Mouse (Mus musculus) liver, postnatal 0 days (tissue): ENCODE measurements around the gene Prdm10. TPM values are rescaled to one million over a fixed set of nuclear protein-coding genes. Genes with fewer than 3 reads are reported as not detected.
A peak's percentile ranks its signal among the peaks of the same experiment; 100 is the strongest.

ENCODE experiments used
- ATAC-seq: fragments of 200-750 bp; cut with Nextera tagmentation; 2 replicates; pipeline ENCODE4 v1.8.0; 2017; ENCODE audit warnings: mild to moderate bottlenecking, moderate library complexity
- DNase-seq: peaks from one replicate; pipeline ENCODE4 v3.0.0-alpha.2; 2016
- H3K27ac ChIP-seq: fragments of 300-500 bp; sonication (generic); 2 replicates; pipeline ENCODE4 v1.5.1; 2014; ENCODE audit warnings: antibody characterized with exemption, moderate library complexity, mild to moderate bottlenecking, low read depth
- H3K27me3 ChIP-seq: fragments of 300-500 bp; sonication (generic); 2 replicates; pipeline ENCODE4 v1.6.1; 2014; ENCODE audit warnings: low read length, control low read depth, mixed read lengths; ENCODE audit not compliant: insufficient read depth
- H3K36me3 ChIP-seq: fragments of 300-500 bp; sonication (generic); replicated peaks from 2 replicates; pipeline ENCODE4 v1.6.1; 2014; ENCODE audit warnings: mild to moderate bottlenecking, control low read depth, low read length, moderate library complexity, mixed read lengths; ENCODE audit not compliant: insufficient read depth
- H3K4me1 ChIP-seq: fragments of 300-500 bp; sonication (generic); 2 replicates; pipeline ENCODE4 v1.6.1; 2014; ENCODE audit warnings: antibody characterized with exemption, mild to moderate bottlenecking, control low read depth; ENCODE audit not compliant: insufficient read depth
- H3K4me2 ChIP-seq: fragments of 300-500 bp; sonication (generic); 2 replicates; pipeline ENCODE4 v1.6.1; 2014; ENCODE audit warnings: low read depth, mild to moderate bottlenecking, low read length, moderate library complexity, mixed read lengths
- H3K4me3 ChIP-seq: fragments of 300-500 bp; sonication (generic); 2 replicates; pipeline ENCODE4 v1.5.1; 2014; ENCODE audit warnings: low read depth, low read length
- H3K9ac ChIP-seq: fragments of 300-500 bp; sonication (generic); replicated peaks from 2 replicates; pipeline ENCODE4 v1.6.1; 2014; ENCODE audit warnings: mild to moderate bottlenecking, moderate library complexity
- H3K9me3 ChIP-seq: fragments of 300-500 bp; sonication (generic); 2 replicates; pipeline ENCODE4 v1.6.1; 2016; ENCODE audit warnings: mild to moderate bottlenecking, control low read depth, low read length, mixed read lengths
- CTCF ChIP-seq: sonication (generic); IDR thresholded peaks from 2 replicates; pipeline ENCODE4 v1.5.1; 2016; ENCODE audit warnings: antibody characterized with exemption, low read depth
- EP300 ChIP-seq: IDR thresholded peaks from 2 replicates; pipeline ENCODE4 v1.6.1; 2016; ENCODE audit warnings: antibody characterized with exemption, low read depth, mild to moderate bottlenecking
- WGBS: fragments of 180-500 bp; shearing (Covaris S2); extraction: QIAGEN DNeasy Blood & Tissue Kit; methylation state at CpG from one replicate; pipeline ENCODE4 v1.1.7; 2014; ENCODE audit not compliant: insufficient replicate concordance; 5-methylcytosine and 5-hydroxymethylcytosine counted together
- polyA plus RNA-seq: library from polyadenylated mRNA; unstranded; fragments of >200 nt; fragmentation: Nextera tagmentation; extraction: Ambion mirVana; gene quantifications from 2 replicates; pipeline ENCODE4 v1.2.1, GENCODE M21; 2015

Gene Prdm10
- polyA plus RNA-seq, 1 experiment from 2014 or later, result 1.5 TPM

DNA sequence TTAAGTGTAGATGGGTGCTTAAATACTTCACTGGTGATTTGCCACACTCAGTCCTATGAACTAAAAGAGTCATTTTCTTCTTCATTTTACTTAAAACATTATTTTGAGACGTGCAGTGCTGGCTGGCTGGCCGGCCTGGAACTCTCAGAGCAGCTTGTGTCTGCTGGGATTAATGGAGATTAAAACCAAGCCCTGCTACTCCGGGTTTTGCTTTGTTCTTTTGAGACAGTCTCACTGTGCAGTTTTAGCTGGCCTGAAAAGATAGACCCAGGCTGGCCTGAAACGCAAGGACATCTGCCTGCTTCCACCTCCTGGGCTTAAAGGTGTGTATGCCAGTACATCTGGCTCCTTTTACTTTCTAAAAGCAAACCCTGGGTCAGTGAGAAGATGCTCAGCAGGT, 2.2 kb downstream of the Prdm10 start:
- Histone ChIP-seq H3K9ac (no peak overlapping the region), H3K4me2 (peak overlapping the region; percentile 87; the same call in 1 of the 2 replicates), H3K4me3 (no peak overlapping the region), H3K4me1 (peaks cover 23% of the 10 kb centered on the region), H3K27ac (peak overlapping the region; percentile 17), H3K27me3 (no peaks in the 10 kb centered on the region), H3K36me3 (no peaks in the 10 kb centered on the region), H3K9me3 (no peaks in the 10 kb centered on the region)
- DNase-seq, result no peak
- WGBS, result 72% methylated on average over 4 of the region's 4 CpGs
- ATAC-seq, result no peak
- TF ChIP-seq CTCF, result no peak
- no peak for TF ChIP-seq EP300

DNA sequence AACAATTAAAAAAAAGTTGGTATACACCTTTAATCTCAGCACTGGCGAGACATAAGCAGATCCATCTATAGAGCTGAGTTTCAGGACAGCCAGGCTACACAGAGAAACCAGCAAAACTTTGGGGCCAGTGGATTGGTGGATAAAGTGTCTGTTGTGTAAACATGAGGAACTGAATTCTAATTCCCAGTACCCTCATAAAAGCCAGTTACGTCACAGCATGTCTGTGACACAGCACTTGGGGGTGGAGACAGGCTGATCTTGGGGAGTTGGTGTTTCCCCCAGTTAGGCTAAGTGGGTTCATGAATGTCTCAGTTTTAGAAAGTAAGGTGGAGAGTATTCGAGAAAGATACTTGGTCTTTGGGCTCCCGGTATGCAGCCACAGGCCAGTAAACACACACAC, 2.7 kb downstream of the Prdm10 start:
- Histone ChIP-seq H3K27ac (no peak overlapping the region; the same call in 1 of the 2 replicates), H3K4me3 (no peak overlapping the region), H3K36me3 (no peaks in the 10 kb centered on the region), H3K4me2 (no peak overlapping the region), H3K4me1 (peaks cover 23% of the 10 kb centered on the region), H3K9ac (no peak overlapping the region), H3K9me3 (no peaks in the 10 kb centered on the region), H3K27me3 (no peaks in the 10 kb centered on the region)
- ATAC-seq, result no peak
- no peak for TF ChIP-seq EP300
- no peak for TF ChIP-seq CTCF
- no peak for DNase-seq
- WGBS, result 79% methylated on average over 4 of the region's 4 CpGs

DNA sequence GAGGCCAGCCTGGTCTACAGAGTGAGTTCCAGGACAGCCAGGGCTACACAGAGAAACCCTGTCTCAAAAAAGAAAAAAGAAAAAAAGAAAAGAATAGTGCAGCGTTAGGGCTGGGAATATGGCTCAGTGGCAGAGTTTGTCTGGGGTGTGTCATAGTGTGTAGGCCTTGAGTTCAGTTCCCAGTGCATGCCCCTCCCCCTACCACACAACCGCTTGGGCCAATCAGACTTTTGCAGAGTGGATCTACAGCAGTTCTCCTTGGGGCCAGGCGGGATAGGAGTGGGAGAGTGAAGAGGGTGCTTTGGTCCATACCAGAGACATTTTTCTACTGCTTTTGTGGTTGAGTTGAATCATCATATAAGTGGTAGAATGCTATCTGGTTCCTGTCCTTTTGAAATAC, 3.6 kb downstream of the Prdm10 start:
- TF ChIP-seq CTCF (no peak), EP300 (no peak)
- WGBS, result 76% methylated on average over 3 of the region's 3 CpGs
- H3K27ac ChIP-seq, result no peak overlapping the region
- no peak overlapping the region for H3K4me3 ChIP-seq
- H3K36me3 ChIP-seq, result no peaks in the 10 kb centered on the region
- no peak overlapping the region for H3K9ac ChIP-seq
- H3K27me3 ChIP-seq, result no peaks in the 10 kb centered on the region
- H3K9me3 ChIP-seq, result no peaks in the 10 kb centered on the region
- DNase-seq (no peak), ATAC-seq (no peak)
- no peak overlapping the region for H3K4me2 ChIP-seq
- peaks cover 18% of the 10 kb centered on the region for H3K4me1 ChIP-seq

DNA sequence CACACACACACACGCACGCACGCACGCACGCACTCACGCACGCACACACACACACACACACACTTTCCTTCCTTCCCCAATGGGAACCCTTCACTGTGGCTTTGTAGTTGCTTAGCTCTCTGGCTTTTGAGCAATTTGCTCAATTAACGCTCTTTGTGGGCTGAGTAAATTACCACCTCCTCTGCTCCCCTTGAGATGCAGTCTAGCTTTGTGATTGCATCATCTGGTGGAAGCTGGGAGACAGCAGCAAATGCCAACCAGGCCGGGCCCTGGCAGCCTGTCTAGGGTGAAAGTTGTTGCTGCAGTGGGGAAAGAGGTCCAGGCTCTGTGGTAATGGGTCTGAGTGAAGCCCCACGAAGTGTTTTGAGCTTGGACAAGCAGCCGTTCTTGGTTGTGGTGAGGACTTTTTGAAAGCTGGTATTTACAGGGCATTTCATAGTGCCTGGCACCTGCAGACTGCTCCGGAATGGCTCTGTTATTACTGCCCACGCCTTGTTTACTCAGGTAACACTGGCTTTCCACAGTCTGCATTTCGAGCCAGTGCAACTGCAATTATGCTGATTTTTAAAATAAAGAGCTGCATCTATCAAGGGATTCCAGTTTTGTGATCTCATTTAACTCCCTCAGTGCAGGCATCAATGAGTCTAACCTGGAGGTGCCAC, 10.0 kb downstream of the Prdm10 start:
- peak; percentile 50 for ATAC-seq
- H3K36me3 ChIP-seq, result no peaks in the 10 kb centered on the region
- H3K9ac ChIP-seq, result no peak overlapping the region; the same call in 1 of the 2 replicates
- H3K4me1 ChIP-seq, result peaks cover 16% of the 10 kb centered on the region
- H3K27ac ChIP-seq, result peak overlapping the region; percentile 34; the same call in 1 of the 2 replicates
- peak overlapping the region; percentile 9; the same call in 1 of the 2 replicates for H3K4me2 ChIP-seq
- no peak for DNase-seq
- TF ChIP-seq EP300 (no peak), CTCF (no peak)
- H3K4me3 ChIP-seq, result no peak overlapping the region
- H3K9me3 ChIP-seq, result no peaks in the 10 kb centered on the region
- 54% methylated on average over 14 of the region's 14 CpGs for WGBS
- no peaks in the 10 kb centered on the region for H3K27me3 ChIP-seq

DNA sequence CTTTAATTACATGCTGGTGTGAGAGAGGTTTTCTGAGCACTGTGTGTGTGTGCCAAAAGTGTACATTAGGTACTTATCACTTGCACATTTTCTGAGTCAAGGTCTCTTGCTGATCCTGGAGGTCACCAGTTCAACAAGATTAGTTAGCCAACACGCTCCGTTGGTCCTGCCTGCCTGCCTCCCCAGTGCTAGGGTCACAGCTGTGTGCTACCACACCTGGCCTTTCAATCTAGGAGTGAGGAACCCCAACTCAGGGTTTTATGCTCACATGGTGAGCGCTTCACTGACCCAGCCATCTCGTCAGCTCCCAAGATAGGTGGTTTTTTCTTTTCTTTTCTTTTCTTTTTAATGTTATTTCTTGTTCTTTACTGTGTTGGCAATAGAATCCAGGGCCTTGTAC, 11.6 kb downstream of the Prdm10 start:
- no peaks in the 10 kb centered on the region for H3K9me3 ChIP-seq
- no peak overlapping the region for H3K9ac ChIP-seq
- TF ChIP-seq EP300 (no peak), CTCF (no peak)
- H3K27me3 ChIP-seq, result no peaks in the 10 kb centered on the region
- H3K27ac ChIP-seq, result no peak overlapping the region
- 71% methylated on average over 4 of the region's 4 CpGs for WGBS
- H3K4me3 ChIP-seq, result no peak overlapping the region
- H3K4me1 ChIP-seq, result peaks cover 16% of the 10 kb centered on the region
- ATAC-seq (no peak), DNase-seq (no peak)
- no peaks in the 10 kb centered on the region for H3K36me3 ChIP-seq
- H3K4me2 ChIP-seq, result no peak overlapping the region

DNA sequence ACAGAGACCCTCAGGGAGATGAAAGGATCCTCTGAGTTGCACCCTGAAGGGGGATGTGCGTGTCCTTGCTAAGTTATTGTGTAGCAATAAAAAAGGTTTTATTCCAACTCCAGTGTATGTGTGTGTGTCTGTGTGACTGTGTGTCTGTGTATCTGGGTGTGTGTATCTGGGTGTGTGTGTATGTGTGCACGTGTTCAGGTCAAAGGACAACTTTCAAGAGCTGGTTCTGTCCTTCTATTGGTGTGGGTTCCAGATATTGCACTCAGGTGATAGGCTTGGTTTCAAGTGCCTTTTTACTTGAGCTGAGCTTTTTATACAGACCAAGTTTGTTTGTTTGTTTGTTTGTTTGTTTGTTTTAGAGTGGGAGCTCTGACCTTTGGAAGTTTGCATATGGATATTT, 12.9 kb downstream of the Prdm10 start:
- WGBS, result 71% methylated on average over 2 of the region's 2 CpGs
- DNase-seq, result no peak
- Histone ChIP-seq H3K9me3 (no peaks in the 10 kb centered on the region), H3K27me3 (no peaks in the 10 kb centered on the region), H3K9ac (no peak overlapping the region), H3K36me3 (no peaks in the 10 kb centered on the region), H3K4me1 (peaks cover 16% of the 10 kb centered on the region), H3K27ac (no peak overlapping the region), H3K4me2 (no peak overlapping the region), H3K4me3 (no peak overlapping the region)
- no peak for ATAC-seq
- no peak for TF ChIP-seq EP300
- TF ChIP-seq CTCF, result no peak

DNA sequence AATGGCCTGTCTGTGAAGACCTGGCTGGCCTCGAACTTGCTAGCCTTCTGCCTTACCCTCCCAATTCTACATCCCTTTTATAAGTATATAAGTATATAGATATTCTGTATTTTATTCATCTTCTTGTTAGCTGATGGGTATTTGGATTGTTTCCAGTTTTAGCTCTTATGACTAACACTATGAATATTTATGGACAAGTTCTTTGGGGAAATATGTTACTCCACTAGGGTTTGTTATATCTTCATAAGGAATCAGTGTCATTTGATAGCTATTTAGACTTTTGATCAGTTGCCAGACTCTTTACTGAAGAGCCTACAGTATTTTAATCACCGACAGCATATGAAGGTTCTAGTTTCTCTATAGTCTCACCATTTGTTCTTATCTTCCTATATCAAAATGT, 15.0 kb downstream of the Prdm10 start:
- ATAC-seq (no peak), DNase-seq (no peak)
- H3K27ac ChIP-seq, result no peak overlapping the region
- no peaks in the 10 kb centered on the region for H3K36me3 ChIP-seq
- no peaks in the 10 kb centered on the region for H3K27me3 ChIP-seq
- H3K9me3 ChIP-seq, result no peaks in the 10 kb centered on the region
- no peak overlapping the region for H3K9ac ChIP-seq
- H3K4me3 ChIP-seq, result no peak overlapping the region
- WGBS, result 72% methylated on average over 2 of the region's 2 CpGs
- no peak overlapping the region for H3K4me2 ChIP-seq
- H3K4me1 ChIP-seq, result peaks cover 14% of the 10 kb centered on the region
- TF ChIP-seq EP300, result no peak
- no peak for TF ChIP-seq CTCF
